Mouse (Mus musculus): ENCODE data around the gene Hk2. TPM values are rescaled to one million over a fixed set of nuclear protein-coding genes. Genes with fewer than 3 reads are reported as not detected.

Gene Hk2
- polyA plus RNA-seq, 1 experiment from 2014 or later: 28.0 TPM

DNA sequence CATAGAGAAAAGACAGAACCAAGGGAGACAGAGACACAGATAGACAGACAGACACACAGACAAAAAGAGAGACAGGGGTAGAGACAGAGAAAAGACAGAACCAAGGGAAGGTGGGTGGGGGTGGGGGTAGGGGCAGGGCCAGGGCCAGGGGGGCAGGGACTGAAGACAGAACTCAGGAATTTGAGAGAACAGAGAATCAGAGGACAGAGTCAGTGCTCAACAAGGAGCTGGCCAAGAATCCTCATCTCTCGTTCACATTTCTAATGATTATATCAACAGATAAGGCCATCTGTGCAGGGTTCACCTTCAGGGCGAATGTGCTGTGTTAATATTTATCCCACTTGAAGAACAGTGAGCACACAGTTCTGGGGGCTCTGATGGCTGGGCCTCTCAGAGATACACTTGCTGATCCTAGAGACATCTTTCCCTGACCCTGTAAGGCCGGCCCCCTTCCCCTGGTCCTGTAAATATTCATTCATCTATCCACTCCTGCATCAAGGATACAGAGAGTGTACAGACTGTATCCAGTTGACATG, 24.0 kb upstream of the Hk2 start:
- Histone ChIP-seq H3K4me3 (ENCODE audit: low read length) (no peak overlapping the region), H3K27me3 (ENCODE audit: control insufficient read depth, insufficient read depth, low read length) (no peaks in the 10 kb centered on the region), H3K27ac (ENCODE audit: low read depth, low read length) (no peak overlapping the region), H3K4me2 (replicated peaks; ENCODE audit: low read depth, low read length) (no peak overlapping the region), H3K36me3 (ENCODE audit: control insufficient read depth, insufficient read depth, low read length) (no peaks in the 10 kb centered on the region), H3K4me1 (ENCODE audit: control insufficient read depth, insufficient read depth, low read length) (no peaks in the 10 kb centered on the region), H3K9ac (ENCODE audit: low read depth, low read length) (no peak overlapping the region), H3K9me3 (ENCODE audit: control insufficient read depth, low read length) (no peaks in the 10 kb centered on the region)
- WGBS: 47% methylated on average over 3 of the region's 3 CpGs
- peak; percentile 24; the same call in 1 of the 2 replicates for ATAC-seq (ENCODE audit: low FRiP score, low TSS enrichment)

DNA sequence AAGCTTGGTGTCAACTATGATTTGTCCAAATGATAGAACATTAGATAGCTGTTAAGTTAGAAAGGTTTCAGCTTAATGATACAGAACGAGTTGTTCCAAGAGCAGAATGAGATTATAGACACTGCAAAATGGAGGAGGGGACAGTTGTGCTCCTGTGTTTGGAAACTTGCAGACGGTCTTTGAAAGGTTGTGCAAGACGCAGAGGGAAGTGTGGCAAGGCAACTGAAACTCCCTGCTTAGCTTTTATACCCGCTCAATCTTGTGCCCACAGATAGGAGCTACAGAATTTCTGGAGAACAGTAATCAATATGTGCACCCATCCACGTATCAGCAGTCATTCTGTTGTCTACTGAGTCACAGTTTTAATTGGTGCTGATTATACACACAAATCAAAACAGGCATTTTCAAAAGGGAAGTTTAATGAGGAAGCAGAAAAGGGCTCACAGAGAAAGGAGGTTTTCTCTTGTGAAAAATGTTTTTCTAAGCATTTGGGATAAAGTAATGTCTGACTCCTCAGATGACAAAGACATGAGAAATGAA, 23.1 kb upstream of the Hk2 start:
- Histone ChIP-seq H3K4me3 (ENCODE audit: low read length) (no peak overlapping the region), H3K4me1 (ENCODE audit: control insufficient read depth, insufficient read depth, low read length) (no peaks in the 10 kb centered on the region), H3K27ac (ENCODE audit: low read depth, low read length) (no peak overlapping the region), H3K9ac (ENCODE audit: low read depth, low read length) (no peak overlapping the region), H3K4me2 (replicated peaks; ENCODE audit: low read depth, low read length) (no peak overlapping the region), H3K27me3 (ENCODE audit: control insufficient read depth, insufficient read depth, low read length) (no peaks in the 10 kb centered on the region), H3K9me3 (ENCODE audit: control insufficient read depth, low read length) (no peaks in the 10 kb centered on the region), H3K36me3 (ENCODE audit: control insufficient read depth, insufficient read depth, low read length) (no peaks in the 10 kb centered on the region)
- 65% methylated on average over 5 of the region's 5 CpGs for WGBS
- no peak for ATAC-seq (ENCODE audit: low FRiP score, low TSS enrichment)

DNA sequence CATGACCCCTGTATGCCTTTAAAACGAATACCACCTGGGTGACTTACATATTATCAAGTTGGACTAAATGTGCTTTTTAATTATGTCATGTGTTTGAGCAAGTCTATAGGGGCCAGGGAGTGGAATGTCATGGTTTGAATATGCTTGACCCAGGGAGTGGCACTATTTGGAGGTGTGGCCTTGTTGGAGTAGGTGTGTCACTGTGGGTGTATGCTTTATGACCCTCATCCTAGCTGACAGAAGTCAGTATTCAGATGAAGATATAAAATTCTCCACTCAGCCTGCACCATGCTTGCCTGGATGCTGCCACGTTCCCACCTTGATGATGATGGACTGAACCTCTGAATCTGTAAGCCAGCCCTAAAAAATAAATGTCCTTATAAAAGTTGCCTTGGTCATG, 16.6 kb upstream of the Hk2 start:
- WGBS: 88% methylated on average over 2 of the region's 2 CpGs
- no peak for ATAC-seq (ENCODE audit: low FRiP score, low TSS enrichment)
- H3K27me3 ChIP-seq (ENCODE audit: control insufficient read depth, insufficient read depth, low read length): no peaks in the 10 kb centered on the region

DNA sequence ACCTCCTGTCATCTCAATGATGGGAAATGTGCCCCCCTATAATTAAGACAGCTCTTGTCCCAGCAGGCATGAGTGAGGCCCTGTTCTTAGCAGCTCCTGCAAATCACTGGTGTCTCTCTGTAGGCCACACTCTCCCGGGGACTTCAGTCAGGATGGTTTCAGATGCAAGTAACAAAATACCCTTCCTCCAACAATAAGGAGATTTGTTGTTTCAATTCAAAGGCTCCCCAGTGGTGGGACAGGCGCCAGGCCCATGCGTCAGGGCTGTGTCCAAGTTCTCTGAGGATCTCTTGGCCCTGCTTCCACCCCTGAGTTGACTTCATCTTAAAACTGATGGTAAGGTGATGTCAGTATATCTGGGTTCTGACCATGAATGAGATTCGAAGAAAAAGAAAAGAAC, 9.7 kb upstream of the Hk2 start:
- WGBS: 71% methylated on average over 4 of the region's 4 CpGs
- ATAC-seq (ENCODE audit: low FRiP score, low TSS enrichment): no peak

More for the DNA sequence above, 16.6 kb upstream of the Hk2 start:
- Histone ChIP-seq H3K9me3 (ENCODE audit: control insufficient read depth, low read length) (no peaks in the 10 kb centered on the region), H3K9ac (ENCODE audit: low read depth, low read length) (no peak overlapping the region), H3K4me1 (ENCODE audit: control insufficient read depth, insufficient read depth, low read length) (no peaks in the 10 kb centered on the region), H3K4me3 (ENCODE audit: low read length) (no peak overlapping the region), H3K4me2 (replicated peaks; ENCODE audit: low read depth, low read length) (no peak overlapping the region), H3K36me3 (ENCODE audit: control insufficient read depth, insufficient read depth, low read length) (no peaks in the 10 kb centered on the region), H3K27ac (ENCODE audit: low read depth, low read length) (no peak overlapping the region)

DNA sequence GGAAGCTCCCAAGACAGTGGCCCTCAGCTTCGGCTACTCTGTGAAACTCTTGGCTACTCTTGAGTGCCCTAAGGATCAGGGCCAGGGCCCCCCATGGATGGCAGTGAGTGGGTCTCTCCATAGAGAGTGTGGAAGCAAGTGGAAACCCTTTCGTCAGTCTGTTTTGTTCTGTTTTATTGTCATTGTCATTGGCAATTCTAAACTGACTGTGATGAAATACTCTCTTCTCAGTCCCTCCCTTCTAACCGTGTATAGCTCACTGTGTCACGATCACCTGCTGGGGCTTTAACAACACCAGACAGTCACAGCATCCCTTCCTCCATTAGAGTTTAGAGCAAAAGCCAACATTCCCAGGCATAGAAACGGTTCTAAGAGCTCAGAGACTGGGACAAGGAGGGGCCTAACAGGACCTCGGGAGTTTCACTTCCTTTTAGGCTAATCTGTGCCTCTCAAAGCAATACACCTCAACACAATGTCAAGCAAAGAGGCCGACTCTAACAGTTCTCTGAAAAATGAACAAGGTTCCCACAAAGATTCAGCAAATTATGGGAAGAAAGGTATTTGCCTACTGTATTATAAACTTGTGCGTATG, 6.6 kb upstream of the Hk2 start:
- Histone ChIP-seq H3K36me3 (ENCODE audit: control insufficient read depth, insufficient read depth, low read length) (no peaks in the 10 kb centered on the region), H3K9ac (ENCODE audit: low read depth, low read length) (no peak overlapping the region), H3K27me3 (ENCODE audit: control insufficient read depth, insufficient read depth, low read length) (no peaks in the 10 kb centered on the region; the same call in 1 of the 2 replicates), H3K9me3 (ENCODE audit: control insufficient read depth, low read length) (no peaks in the 10 kb centered on the region), H3K27ac (ENCODE audit: low read depth, low read length) (no peak overlapping the region), H3K4me2 (replicated peaks; ENCODE audit: low read depth, low read length) (no peak overlapping the region), H3K4me3 (ENCODE audit: low read length) (no peak overlapping the region), H3K4me1 (ENCODE audit: control insufficient read depth, insufficient read depth, low read length) (no peaks in the 10 kb centered on the region)
- no peak for ATAC-seq (ENCODE audit: low FRiP score, low TSS enrichment)
- 55% methylated on average over 8 of the region's 8 CpGs for WGBS

More for the DNA sequence above, 9.7 kb upstream of the Hk2 start:
- Histone ChIP-seq H3K27me3 (ENCODE audit: control insufficient read depth, insufficient read depth, low read length) (no peaks in the 10 kb centered on the region), H3K4me1 (ENCODE audit: control insufficient read depth, insufficient read depth, low read length) (no peaks in the 10 kb centered on the region), H3K9ac (ENCODE audit: low read depth, low read length) (no peak overlapping the region), H3K4me2 (replicated peaks; ENCODE audit: low read depth, low read length) (no peak overlapping the region), H3K9me3 (ENCODE audit: control insufficient read depth, low read length) (no peaks in the 10 kb centered on the region), H3K36me3 (ENCODE audit: control insufficient read depth, insufficient read depth, low read length) (no peaks in the 10 kb centered on the region), H3K27ac (ENCODE audit: low read depth, low read length) (no peak overlapping the region), H3K4me3 (ENCODE audit: low read length) (no peak overlapping the region)

DNA sequence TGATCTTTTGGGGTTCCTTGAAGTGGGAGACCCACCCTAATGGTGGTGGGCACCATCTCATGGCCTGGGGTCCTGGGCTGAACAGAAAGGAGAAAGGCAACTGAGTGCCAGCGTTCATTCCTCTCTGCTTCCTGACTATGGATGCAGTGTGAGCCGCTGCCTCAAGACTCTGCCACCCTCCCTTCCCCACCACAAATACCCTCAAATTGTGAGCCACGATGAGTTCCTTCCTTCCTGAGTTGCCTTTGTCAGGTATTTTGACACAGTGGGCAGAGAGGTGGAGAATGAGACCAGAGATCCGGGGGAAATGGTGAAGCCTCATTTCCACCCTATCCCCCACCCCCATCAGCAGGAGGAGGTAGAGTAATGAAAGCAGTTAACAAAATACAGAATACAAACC, 6.1 kb upstream of the Hk2 start:
- no peaks in the 10 kb centered on the region; the same call in 1 of the 2 replicates for H3K27me3 ChIP-seq (ENCODE audit: control insufficient read depth, insufficient read depth, low read length)
- no peak for ATAC-seq (ENCODE audit: low FRiP score, low TSS enrichment)
- no peaks in the 10 kb centered on the region for H3K36me3 ChIP-seq (ENCODE audit: control insufficient read depth, insufficient read depth, low read length)
- H3K27ac ChIP-seq (ENCODE audit: low read depth, low read length): no peak overlapping the region
- no peak overlapping the region for H3K4me3 ChIP-seq (ENCODE audit: low read length)
- no peak overlapping the region for H3K9ac ChIP-seq (ENCODE audit: low read depth, low read length)
- 59% methylated on average over 4 of the region's 4 CpGs for WGBS
- no peaks in the 10 kb centered on the region for H3K9me3 ChIP-seq (ENCODE audit: control insufficient read depth, low read length)
- H3K4me2 ChIP-seq (replicated peaks; ENCODE audit: low read depth, low read length): no peak overlapping the region
- H3K4me1 ChIP-seq (ENCODE audit: control insufficient read depth, insufficient read depth, low read length): no peaks in the 10 kb centered on the region

DNA sequence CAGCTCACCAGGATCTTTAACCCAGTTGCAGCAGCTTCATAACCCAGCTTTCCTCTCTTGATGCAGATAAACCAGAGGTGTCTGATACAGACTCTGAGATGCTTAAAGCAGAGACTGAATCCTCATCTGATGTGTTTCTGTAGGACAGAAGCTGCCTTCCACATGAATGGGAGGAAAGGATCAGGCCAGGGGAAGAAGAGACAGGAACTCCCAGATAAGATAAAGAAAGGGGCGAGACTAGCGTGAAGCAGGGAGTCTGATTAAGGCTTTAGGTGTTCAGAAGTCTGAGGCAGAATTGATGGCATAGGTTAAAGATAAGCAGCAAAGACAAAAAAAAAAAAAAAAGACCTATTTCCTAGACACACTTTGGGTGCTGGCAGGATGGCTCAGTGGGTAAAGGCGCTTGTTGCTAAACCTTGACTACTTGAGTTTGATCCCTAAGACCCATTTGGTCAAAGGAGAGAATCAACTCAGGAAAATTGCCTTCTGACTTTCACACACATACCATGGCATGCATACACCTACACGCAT, 2.9 kb upstream of the Hk2 start:
- 92% methylated on average over 4 of the region's 4 CpGs for WGBS

DNA sequence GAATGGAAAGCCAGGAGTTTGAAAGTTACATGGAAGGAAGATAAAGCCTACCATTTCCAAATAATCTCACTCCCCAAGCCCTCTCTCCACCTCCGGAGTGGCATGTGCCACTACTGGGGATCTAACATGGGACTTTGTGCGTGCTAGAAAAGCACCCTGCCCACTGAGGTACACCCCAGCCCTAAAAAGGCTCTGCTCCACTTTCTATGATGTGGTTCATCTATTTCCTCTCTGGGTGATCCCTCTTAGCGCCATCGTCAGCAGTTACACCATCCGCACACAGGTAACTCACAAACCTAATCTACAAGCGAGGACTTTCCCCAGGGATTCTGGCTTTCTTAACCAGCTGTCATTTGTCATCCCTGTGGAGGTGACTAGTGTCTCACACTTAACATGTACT, 1.1 kb upstream of the Hk2 start:
- H3K4me1 ChIP-seq (ENCODE audit: control insufficient read depth, insufficient read depth, low read length): peaks cover 4% of the 10 kb centered on the region; the same call in 1 of the 2 replicates
- H3K4me2 ChIP-seq (replicated peaks; ENCODE audit: low read depth, low read length): no peak overlapping the region
- H3K27me3 ChIP-seq (ENCODE audit: control insufficient read depth, insufficient read depth, low read length): no peaks in the 10 kb centered on the region; the same call in 1 of the 2 replicates
- 86% methylated on average over 6 of the region's 6 CpGs for WGBS
- no peak overlapping the region for H3K4me3 ChIP-seq (ENCODE audit: low read length)
- no peaks in the 10 kb centered on the region for H3K36me3 ChIP-seq (ENCODE audit: control insufficient read depth, insufficient read depth, low read length)
- ATAC-seq (ENCODE audit: low FRiP score, low TSS enrichment): no peak
- H3K9ac ChIP-seq (ENCODE audit: low read depth, low read length): no peak overlapping the region
- no peaks in the 10 kb centered on the region for H3K9me3 ChIP-seq (ENCODE audit: control insufficient read depth, low read length)
- H3K27ac ChIP-seq (ENCODE audit: low read depth, low read length): no peak overlapping the region

More for the DNA sequence above, 2.9 kb upstream of the Hk2 start:
- Histone ChIP-seq H3K4me2 (replicated peaks; ENCODE audit: low read depth, low read length) (no peak overlapping the region), H3K9me3 (ENCODE audit: control insufficient read depth, low read length) (no peaks in the 10 kb centered on the region), H3K27me3 (ENCODE audit: control insufficient read depth, insufficient read depth, low read length) (no peaks in the 10 kb centered on the region; the same call in 1 of the 2 replicates), H3K27ac (ENCODE audit: low read depth, low read length) (no peak overlapping the region), H3K36me3 (ENCODE audit: control insufficient read depth, insufficient read depth, low read length) (no peaks in the 10 kb centered on the region), H3K4me3 (ENCODE audit: low read length) (no peak overlapping the region), H3K4me1 (ENCODE audit: control insufficient read depth, insufficient read depth, low read length) (peaks cover 1% of the 10 kb centered on the region; the same call in 1 of the 2 replicates), H3K9ac (ENCODE audit: low read depth, low read length) (no peak overlapping the region)
- ATAC-seq (ENCODE audit: low FRiP score, low TSS enrichment): no peak
